Mouse (Mus musculus): ENCODE data around the gene Mroh7.
"Not testable (repeated sequence)": the region's sequence is repeated elsewhere in the genome, so short reads cannot be mapped to it uniquely, and the experiment has no call there.

Mroh7 gene

DNA sequence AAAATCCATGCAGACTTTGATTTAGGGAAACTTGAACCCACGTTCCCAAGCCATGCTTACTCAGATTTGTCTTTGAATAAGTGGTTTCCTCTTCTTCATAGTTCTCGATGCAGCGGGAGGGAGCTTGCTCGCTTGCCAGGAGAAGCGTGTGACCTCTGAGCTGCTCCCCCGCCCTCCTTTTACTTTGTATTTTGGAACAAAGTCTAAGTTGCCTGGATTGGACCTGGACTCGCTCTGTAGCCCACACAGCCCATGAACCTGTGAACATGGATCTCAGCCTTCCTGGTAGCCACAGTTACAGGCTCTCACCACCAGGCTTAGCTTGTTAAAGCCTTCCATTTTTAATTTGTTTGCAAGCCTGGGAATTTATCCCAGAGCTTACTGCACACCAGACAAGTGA is at the start of gene Mroh7:
Gene Mroh7, minus strand, starts transcription at position 112 of the 400 bp plus-strand sequence.
- Histone ChIP-seq H3K4me3 (replicated peaks; ENCODE audit: low read length) (no peak within 1 kb of the TSS), H3K9me3 (ENCODE audit: low read length) (no peaks in the 10 kb centered on the region), H3K27me3 (ENCODE audit: insufficient read depth, low read length) (0 out of 2 replicates have a peak, but pooled peaks cover 5% of the 10 kb centered on the region), H3K4me1 (replicated peaks; ENCODE audit: low read depth, low read length) (no peaks in the 10 kb centered on the region), H3K36me3 (ENCODE audit: insufficient read depth, low read length) (no peaks in the 10 kb centered on the region)
- TF ChIP-seq POU5F1 (IDR thresholded peaks at IDR 0.05; ENCODE audit: borderline replicate concordance, low read length), result no peak
- no peak for TF ChIP-seq NANOG (IDR thresholded peaks at IDR 0.05; ENCODE audit: borderline replicate concordance, low read length)

DNA sequence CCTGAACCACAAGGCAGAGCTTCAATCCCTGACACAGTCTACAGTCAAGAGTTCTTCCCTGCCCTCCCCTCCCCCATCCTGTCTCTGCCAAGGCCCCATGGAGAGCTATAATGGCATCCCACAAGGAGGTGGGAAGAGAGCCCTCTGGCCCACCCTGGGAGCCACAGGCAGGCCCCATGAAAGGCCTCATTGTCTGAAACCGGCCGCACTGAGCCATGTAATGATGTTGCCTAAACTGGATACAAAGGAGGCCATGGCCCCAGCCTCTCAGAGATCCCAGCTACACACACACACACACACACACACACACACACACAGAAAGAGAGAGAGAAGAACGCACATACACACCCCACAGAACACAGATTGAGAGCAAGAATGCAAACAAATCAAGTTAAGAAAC is 49.3 kb upstream of the Mroh7 start:
- Histone ChIP-seq H3K4me3 (replicated peaks; ENCODE audit: low read length) (no peak overlapping the region), H3K4me1 (replicated peaks; ENCODE audit: low read depth, low read length) (0 out of 2 replicates have a peak, but pooled peaks cover 4% of the 10 kb centered on the region), H3K36me3 (ENCODE audit: insufficient read depth, low read length) (no peaks in the 10 kb centered on the region), H3K27me3 (ENCODE audit: insufficient read depth, low read length) (0 out of 2 replicates have a peak, but pooled peaks cover 8% of the 10 kb centered on the region), H3K9me3 (ENCODE audit: low read length) (no peaks in the 10 kb centered on the region)
- no peak for TF ChIP-seq CTCF (conservative IDR thresholded peaks at IDR 0.05; ENCODE audit: low read length)
- no peak for TF ChIP-seq POU5F1 (IDR thresholded peaks at IDR 0.05; ENCODE audit: borderline replicate concordance, low read length)
- no peak for TF ChIP-seq NANOG (IDR thresholded peaks at IDR 0.05; ENCODE audit: borderline replicate concordance, low read length)

DNA sequence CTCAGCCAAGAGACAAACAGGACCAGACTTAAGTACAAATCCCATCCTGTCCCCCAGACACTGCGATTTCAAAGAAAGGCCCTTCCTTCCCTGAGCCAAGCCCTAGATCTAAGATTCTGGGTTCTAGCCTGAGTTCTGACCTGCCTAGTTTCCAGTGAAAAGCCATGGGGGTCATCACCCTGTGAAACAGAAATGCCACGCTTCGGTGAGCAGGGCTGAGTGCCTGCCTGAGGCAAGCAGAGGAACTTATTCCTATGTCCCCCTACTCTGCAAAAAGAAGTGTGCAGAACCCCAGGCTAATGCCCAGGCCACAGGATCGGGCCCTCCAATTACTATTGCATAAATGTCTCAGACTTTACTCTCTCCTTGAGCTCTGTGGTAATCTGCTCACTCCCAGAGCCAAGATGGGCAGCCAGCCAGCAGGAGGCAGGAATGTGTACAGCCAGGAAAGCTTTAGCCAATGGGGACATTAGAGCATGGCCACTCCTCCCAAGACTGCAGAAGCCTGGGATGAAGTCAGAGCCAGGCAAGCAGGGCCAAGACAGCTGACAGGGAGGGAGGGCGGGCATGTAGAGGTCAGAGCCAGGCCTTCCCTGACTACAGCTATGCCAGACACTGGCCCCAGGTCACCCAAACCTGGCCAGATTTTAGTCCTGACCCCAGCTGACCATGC is 47.5 kb upstream of the Mroh7 start:
- TF ChIP-seq CTCF (conservative IDR thresholded peaks at IDR 0.05; ENCODE audit: low read length) (no peak), POU5F1 (IDR thresholded peaks at IDR 0.05; ENCODE audit: borderline replicate concordance, low read length) (no peak)
- no peak overlapping the region for H3K4me3 ChIP-seq (replicated peaks; ENCODE audit: low read length)

DNA sequence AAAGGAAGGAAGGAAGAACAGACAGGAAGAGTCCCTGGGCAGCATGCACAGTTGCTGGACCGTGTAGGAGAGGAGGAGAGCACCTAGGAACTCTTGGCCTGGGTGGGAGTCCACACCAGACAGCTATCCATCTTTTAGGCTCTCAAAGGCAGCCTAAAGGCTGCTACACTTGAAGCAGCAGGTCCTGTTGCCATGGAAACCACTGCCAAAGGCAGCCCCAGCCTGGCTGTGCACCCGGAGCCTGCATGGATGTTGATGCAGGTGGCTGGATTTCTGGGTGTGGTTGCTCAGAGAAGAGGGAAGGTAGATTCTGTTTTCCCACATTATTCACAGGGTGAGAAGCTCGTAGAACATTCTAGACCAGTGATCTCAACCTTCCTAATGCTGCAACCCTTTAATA is 46.3 kb upstream of the Mroh7 start:
- H3K4me1 ChIP-seq (replicated peaks; ENCODE audit: low read depth, low read length), result 0 out of 2 replicates have a peak, but pooled peaks cover 4% of the 10 kb centered on the region
- 0 out of 2 replicates have a peak, but pooled peaks cover 3% of the 10 kb centered on the region for H3K27me3 ChIP-seq (ENCODE audit: insufficient read depth, low read length)
- H3K36me3 ChIP-seq (ENCODE audit: insufficient read depth, low read length), result no peaks in the 10 kb centered on the region
- H3K4me3 ChIP-seq (replicated peaks; ENCODE audit: low read length), result no peak overlapping the region
- TF ChIP-seq NANOG (IDR thresholded peaks at IDR 0.05; ENCODE audit: borderline replicate concordance, low read length) (no peak), CTCF (conservative IDR thresholded peaks at IDR 0.05; ENCODE audit: low read length) (no peak), POU5F1 (IDR thresholded peaks at IDR 0.05; ENCODE audit: borderline replicate concordance, low read length) (no peak)
- H3K9me3 ChIP-seq (ENCODE audit: low read length), result no peaks in the 10 kb centered on the region

More for the DNA sequence above, 47.5 kb upstream of the Mroh7 start:
- Histone ChIP-seq H3K9me3 (ENCODE audit: low read length) (no peaks in the 10 kb centered on the region), H3K27me3 (ENCODE audit: insufficient read depth, low read length) (no peaks in the 10 kb centered on the region), H3K36me3 (ENCODE audit: insufficient read depth, low read length) (no peaks in the 10 kb centered on the region), H3K4me1 (replicated peaks; ENCODE audit: low read depth, low read length) (0 out of 2 replicates have a peak, but pooled peaks cover 4% of the 10 kb centered on the region)

DNA sequence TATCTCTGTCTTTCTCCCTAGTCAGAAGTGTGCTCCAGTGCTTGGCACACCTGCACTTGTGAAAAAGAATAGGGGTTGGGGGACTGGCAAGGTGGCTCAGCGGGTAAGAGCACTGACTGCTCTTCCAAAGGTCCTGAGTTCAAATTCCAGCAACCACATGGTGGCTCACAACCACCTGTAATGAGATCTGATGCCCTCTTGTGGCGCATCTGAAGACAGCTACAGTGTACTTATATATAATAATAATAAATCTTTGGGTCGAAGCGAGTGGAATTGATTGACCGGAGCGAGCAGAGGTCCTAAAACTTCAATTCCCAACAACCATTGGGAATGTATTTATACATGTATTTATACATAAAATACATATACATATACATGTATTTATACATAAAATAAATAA is 45.0 kb upstream of the Mroh7 start:
- H3K4me3 ChIP-seq (replicated peaks; ENCODE audit: low read length); H3K9me3 ChIP-seq (ENCODE audit: low read length); H3K36me3 ChIP-seq (ENCODE audit: insufficient read depth, low read length): not testable (repeated sequence)
- peaks cover 11% of the 10 kb centered on the region; the same call in 1 of the 2 replicates for H3K27me3 ChIP-seq (ENCODE audit: insufficient read depth, low read length)
- H3K4me1 ChIP-seq (replicated peaks; ENCODE audit: low read depth, low read length), result peaks cover 11% of the 10 kb centered on the region; the same call in 1 of the 2 replicates

DNA sequence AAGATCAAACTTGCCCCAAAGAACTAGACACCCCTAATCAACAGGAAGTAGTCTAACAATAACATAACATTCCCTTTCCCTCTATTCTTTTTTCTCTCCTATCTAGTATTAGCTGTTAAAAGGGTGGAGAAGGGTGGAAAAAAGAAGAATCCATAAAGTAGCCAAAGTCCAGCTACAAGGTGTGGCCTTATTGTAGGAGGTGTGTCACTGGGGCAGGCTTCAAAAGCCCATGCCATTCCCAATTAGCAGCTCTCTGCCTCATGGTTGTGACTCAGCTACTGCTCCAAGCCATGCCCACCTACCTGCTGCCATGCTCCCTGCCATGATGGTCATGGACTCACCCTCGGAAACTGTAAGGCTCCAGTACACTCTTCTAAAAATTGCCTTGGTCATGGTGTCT is 41.8 kb upstream of the Mroh7 start:
- peaks cover 12% of the 10 kb centered on the region for H3K27me3 ChIP-seq (ENCODE audit: insufficient read depth, low read length)
- TF ChIP-seq NANOG (IDR thresholded peaks at IDR 0.05; ENCODE audit: borderline replicate concordance, low read length) (no peak), POU5F1 (IDR thresholded peaks at IDR 0.05; ENCODE audit: borderline replicate concordance, low read length) (no peak), CTCF (conservative IDR thresholded peaks at IDR 0.05; ENCODE audit: low read length) (no peak)
- no peaks in the 10 kb centered on the region for H3K36me3 ChIP-seq (ENCODE audit: insufficient read depth, low read length)
- no peaks in the 10 kb centered on the region for H3K9me3 ChIP-seq (ENCODE audit: low read length)
- peaks cover 12% of the 10 kb centered on the region; the same call in 1 of the 2 replicates for H3K4me1 ChIP-seq (replicated peaks; ENCODE audit: low read depth, low read length)
- no peak overlapping the region for H3K4me3 ChIP-seq (replicated peaks; ENCODE audit: low read length)

DNA sequence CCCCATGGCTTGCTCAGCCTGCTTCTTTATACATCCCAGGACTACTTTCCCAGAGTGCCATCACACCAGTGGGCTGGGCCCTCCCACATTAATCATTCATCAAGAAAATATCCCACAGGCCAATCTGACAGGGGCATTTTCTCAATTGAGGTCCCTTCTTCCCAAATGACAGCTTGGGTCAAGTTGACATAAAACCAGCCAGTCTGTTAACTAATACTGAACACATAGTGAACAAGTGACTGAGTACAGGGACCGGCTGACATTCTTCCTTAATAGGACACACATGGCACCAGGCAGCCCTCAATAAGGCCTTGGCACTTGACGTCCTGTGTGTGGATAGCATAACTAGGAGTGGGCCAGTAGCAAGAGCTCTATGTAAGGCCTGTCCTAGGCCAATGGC is 38.6 kb upstream of the Mroh7 start:
- Histone ChIP-seq H3K4me3 (replicated peaks; ENCODE audit: low read length) (no peak overlapping the region), H3K4me1 (replicated peaks; ENCODE audit: low read depth, low read length) (peaks cover 12% of the 10 kb centered on the region; the same call in 1 of the 2 replicates), H3K36me3 (ENCODE audit: insufficient read depth, low read length) (no peaks in the 10 kb centered on the region), H3K9me3 (ENCODE audit: low read length) (no peaks in the 10 kb centered on the region), H3K27me3 (ENCODE audit: insufficient read depth, low read length) (peaks cover 12% of the 10 kb centered on the region)
- no peak for TF ChIP-seq NANOG (IDR thresholded peaks at IDR 0.05; ENCODE audit: borderline replicate concordance, low read length)

DNA sequence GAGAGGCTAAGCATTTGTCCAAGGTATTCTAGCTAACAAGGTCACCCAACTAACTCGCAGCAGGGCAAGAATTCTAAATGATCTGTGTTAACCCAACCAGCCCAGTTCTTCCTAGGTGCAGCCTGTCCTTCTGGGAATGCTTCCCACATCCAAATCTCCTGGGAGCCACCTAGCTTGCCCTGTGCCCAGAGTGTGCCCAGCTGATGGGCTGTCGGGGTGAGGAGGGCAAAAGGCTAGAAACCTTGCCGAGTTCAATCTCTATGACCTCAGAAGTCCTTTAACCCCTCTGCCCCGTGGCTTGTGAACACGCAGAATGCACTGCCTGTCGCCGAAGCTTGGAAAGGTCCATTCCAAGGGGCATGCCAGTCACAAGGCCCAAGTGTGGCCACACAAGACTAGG is 33.4 kb upstream of the Mroh7 start:
- Histone ChIP-seq H3K9me3 (ENCODE audit: low read length) (peaks cover 13% of the 10 kb centered on the region; the same call in 1 of the 2 replicates), H3K36me3 (ENCODE audit: insufficient read depth, low read length) (no peaks in the 10 kb centered on the region), H3K4me3 (replicated peaks; ENCODE audit: low read length) (no peak overlapping the region), H3K4me1 (replicated peaks; ENCODE audit: low read depth, low read length) (no peaks in the 10 kb centered on the region), H3K27me3 (ENCODE audit: insufficient read depth, low read length) (peaks cover 4% of the 10 kb centered on the region; the same call in 1 of the 2 replicates)
- TF ChIP-seq CTCF (conservative IDR thresholded peaks at IDR 0.05; ENCODE audit: low read length) (no peak), POU5F1 (IDR thresholded peaks at IDR 0.05; ENCODE audit: borderline replicate concordance, low read length) (no peak), NANOG (IDR thresholded peaks at IDR 0.05; ENCODE audit: borderline replicate concordance, low read length) (no peak)

DNA sequence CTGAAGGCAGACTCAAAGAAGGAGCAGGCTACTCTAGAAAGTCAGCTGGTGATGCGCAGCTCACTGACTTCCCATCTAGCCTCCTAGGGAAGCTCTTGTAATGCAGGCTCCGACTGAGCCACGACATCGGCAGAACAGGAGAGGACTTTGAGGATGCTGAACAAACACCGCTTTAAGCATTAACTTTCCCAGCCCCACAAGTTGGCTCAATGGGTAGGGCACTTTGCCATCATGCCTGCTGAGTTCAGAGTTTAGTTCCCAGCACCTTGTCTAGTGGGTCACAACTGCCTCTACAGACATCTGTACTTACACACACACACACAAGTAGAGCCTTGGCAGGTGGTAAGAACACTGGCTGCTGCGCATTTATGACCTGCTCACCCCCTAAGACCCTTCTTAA is 21.0 kb upstream of the Mroh7 start:
- Histone ChIP-seq H3K9me3 (ENCODE audit: low read length) (no peaks in the 10 kb centered on the region), H3K36me3 (ENCODE audit: insufficient read depth, low read length) (peaks cover 8% of the 10 kb centered on the region; the same call in 1 of the 2 replicates), H3K27me3 (ENCODE audit: insufficient read depth, low read length) (no peaks in the 10 kb centered on the region), H3K4me3 (replicated peaks; ENCODE audit: low read length) (no peak overlapping the region), H3K4me1 (replicated peaks; ENCODE audit: low read depth, low read length) (peaks cover 55% of the 10 kb centered on the region)
- TF ChIP-seq NANOG (IDR thresholded peaks at IDR 0.05; ENCODE audit: borderline replicate concordance, low read length) (no peak), POU5F1 (IDR thresholded peaks at IDR 0.05; ENCODE audit: borderline replicate concordance, low read length) (no peak), CTCF (conservative IDR thresholded peaks at IDR 0.05; ENCODE audit: low read length) (no peak)
